Mouse (Mus musculus): Measurements from ENCODE around the gene Cntn5.

DNA sequence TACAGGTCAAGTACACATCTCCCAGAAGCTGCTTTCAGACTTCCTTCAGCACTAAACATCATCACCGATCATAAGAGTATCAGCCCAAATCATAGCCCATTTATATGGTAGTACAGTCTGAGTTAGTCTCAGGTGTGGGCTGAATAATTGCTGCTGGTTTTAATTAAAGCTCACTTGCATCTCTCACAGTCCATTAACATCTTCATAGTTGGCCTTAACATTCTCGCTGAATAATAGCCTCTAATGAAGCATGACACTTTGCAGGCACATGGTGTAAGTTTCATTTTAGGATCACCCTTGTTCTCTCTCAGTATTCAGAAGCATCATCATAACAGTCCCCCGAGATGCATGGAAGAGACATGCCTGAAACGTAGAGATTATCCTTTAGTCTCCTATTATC lies 796.7 kb downstream of the Cntn5 start:
- TF ChIP-seq CTCF (IDR thresholded peaks at IDR 0.05; ENCODE audit: low read depth, low read length): no peak
- TF ChIP-seq POLR2A (IDR thresholded peaks at IDR 0.05; ENCODE audit: borderline replicate concordance, low read depth, low read length): no peak

Measured in bone marrow macrophage, adult 2 months (primary cell).